Mouse (Mus musculus): ENCODE results near the gene Mrps18a. TPM values are rescaled to one million over a fixed set of nuclear protein-coding genes. Genes with fewer than 3 reads are reported as not detected.

The Mrps18a gene
- polyA plus RNA-seq, 1 experiment from 2014 or later, result 164 TPM

- peak overlapping the region; percentile 90 for H3K4me2 ChIP-seq (replicated peaks; ENCODE audit: low read depth, low read length)
- no peaks in the 10 kb centered on the region for H3K27me3 ChIP-seq (ENCODE audit: control insufficient read depth, insufficient read depth, low read length)
- peak overlapping the region; percentile 78; the same call in 1 of the 2 replicates for H3K27ac ChIP-seq (ENCODE audit: low read depth, low read length)
- no peak for ATAC-seq (ENCODE audit: low FRiP score, low TSS enrichment)
- peaks cover 6% of the 10 kb centered on the region; the same call in 1 of the 2 replicates for H3K4me1 ChIP-seq (ENCODE audit: control insufficient read depth, insufficient read depth, low read length)
- H3K9ac ChIP-seq (ENCODE audit: low read depth, low read length), result peak overlapping the region; percentile 85
- WGBS, result 45% methylated on average over 9 of the region's 9 CpGs
- H3K4me3 ChIP-seq (ENCODE audit: low read length), result peak overlapping the region; percentile 90
- peaks cover 30% of the 10 kb centered on the region for H3K36me3 ChIP-seq (ENCODE audit: control insufficient read depth, insufficient read depth, low read length)
- no peaks in the 10 kb centered on the region for H3K9me3 ChIP-seq (ENCODE audit: control insufficient read depth, low read length)
Measured at GRCm38 (mm10) chr17:46161710-46162109, 50.9 kb downstream of the Mrps18a start.

GRCm38 (mm10) chr17:46162551-46162950 lies 51.8 kb downstream of the Mrps18a start:
- WGBS, result 88% methylated on average over 7 of the region's 7 CpGs
- no peaks in the 10 kb centered on the region for H3K9me3 ChIP-seq (ENCODE audit: control insufficient read depth, low read length)
- ATAC-seq (ENCODE audit: low FRiP score, low TSS enrichment), result no peak
- no peak overlapping the region for H3K4me3 ChIP-seq (ENCODE audit: low read length)
- H3K9ac ChIP-seq (ENCODE audit: low read depth, low read length), result no peak overlapping the region
- no peak overlapping the region for H3K27ac ChIP-seq (ENCODE audit: low read depth, low read length)
- H3K4me2 ChIP-seq (replicated peaks; ENCODE audit: low read depth, low read length), result peak overlapping the region; percentile 10; the same call in 1 of the 2 replicates
- H3K4me1 ChIP-seq (ENCODE audit: control insufficient read depth, insufficient read depth, low read length), result peaks cover 6% of the 10 kb centered on the region; the same call in 1 of the 2 replicates
- no peaks in the 10 kb centered on the region for H3K27me3 ChIP-seq (ENCODE audit: control insufficient read depth, insufficient read depth, low read length)
- peaks cover 38% of the 10 kb centered on the region for H3K36me3 ChIP-seq (ENCODE audit: control insufficient read depth, insufficient read depth, low read length)

- no peak overlapping the region for H3K9ac ChIP-seq (ENCODE audit: low read depth, low read length)
- no peaks in the 10 kb centered on the region for H3K27me3 ChIP-seq (ENCODE audit: control insufficient read depth, insufficient read depth, low read length)
- H3K4me2 ChIP-seq (replicated peaks; ENCODE audit: low read depth, low read length), result peak overlapping the region; percentile 10; the same call in 1 of the 2 replicates
- WGBS, result 68% methylated on average over 8 of the region's 9 CpGs
- no peak for ATAC-seq (ENCODE audit: low FRiP score, low TSS enrichment)
- H3K9me3 ChIP-seq (ENCODE audit: control insufficient read depth, low read length), result no peaks in the 10 kb centered on the region
- no peak overlapping the region for H3K4me3 ChIP-seq (ENCODE audit: low read length)
- H3K4me1 ChIP-seq (ENCODE audit: control insufficient read depth, insufficient read depth, low read length), result peaks cover 6% of the 10 kb centered on the region; the same call in 1 of the 2 replicates
- peaks cover 43% of the 10 kb centered on the region for H3K36me3 ChIP-seq (ENCODE audit: control insufficient read depth, insufficient read depth, low read length)
- H3K27ac ChIP-seq (ENCODE audit: low read depth, low read length), result no peak overlapping the region; the same call in 1 of the 2 replicates
Measured at GRCm38 (mm10) chr17:46162951-46163421, 52.2 kb downstream of the Mrps18a start.

- WGBS, result 94% methylated on average over 8 of the region's 8 CpGs
- H3K4me2 ChIP-seq (replicated peaks; ENCODE audit: low read depth, low read length), result no peak overlapping the region
- ATAC-seq (ENCODE audit: low FRiP score, low TSS enrichment), result no peak
- no peak overlapping the region for H3K27ac ChIP-seq (ENCODE audit: low read depth, low read length)
- no peak overlapping the region for H3K9ac ChIP-seq (ENCODE audit: low read depth, low read length)
- no peaks in the 10 kb centered on the region for H3K9me3 ChIP-seq (ENCODE audit: control insufficient read depth, low read length)
- H3K4me1 ChIP-seq (ENCODE audit: control insufficient read depth, insufficient read depth, low read length), result peaks cover 6% of the 10 kb centered on the region; the same call in 1 of the 2 replicates
- H3K36me3 ChIP-seq (ENCODE audit: control insufficient read depth, insufficient read depth, low read length), result peaks cover 56% of the 10 kb centered on the region
- H3K27me3 ChIP-seq (ENCODE audit: control insufficient read depth, insufficient read depth, low read length), result no peaks in the 10 kb centered on the region
- no peak overlapping the region for H3K4me3 ChIP-seq (ENCODE audit: low read length)
Measured at GRCm38 (mm10) chr17:46164301-46164700, 53.5 kb downstream of the Mrps18a start.

GRCm38 (mm10) chr17:46164791-46165190 lies 54.0 kb downstream of the Mrps18a start:
- Histone ChIP-seq H3K4me2 (replicated peaks; ENCODE audit: low read depth, low read length) (no peak overlapping the region), H3K4me3 (ENCODE audit: low read length) (no peak overlapping the region), H3K27me3 (ENCODE audit: control insufficient read depth, insufficient read depth, low read length) (no peaks in the 10 kb centered on the region), H3K36me3 (ENCODE audit: control insufficient read depth, insufficient read depth, low read length) (peaks cover 61% of the 10 kb centered on the region), H3K9ac (ENCODE audit: low read depth, low read length) (no peak overlapping the region), H3K9me3 (ENCODE audit: control insufficient read depth, low read length) (no peaks in the 10 kb centered on the region), H3K4me1 (ENCODE audit: control insufficient read depth, insufficient read depth, low read length) (peaks cover 6% of the 10 kb centered on the region; the same call in 1 of the 2 replicates), H3K27ac (ENCODE audit: low read depth, low read length) (no peak overlapping the region)
- ATAC-seq (ENCODE audit: low FRiP score, low TSS enrichment), result no peak
- 92% methylated on average over 10 of the region's 10 CpGs for WGBS

GRCm38 (mm10) chr17:46165460-46165859 lies 54.7 kb downstream of the Mrps18a start:
- H3K27me3 ChIP-seq (ENCODE audit: control insufficient read depth, insufficient read depth, low read length), result no peaks in the 10 kb centered on the region
- H3K36me3 ChIP-seq (ENCODE audit: control insufficient read depth, insufficient read depth, low read length), result peaks cover 67% of the 10 kb centered on the region
- H3K4me1 ChIP-seq (ENCODE audit: control insufficient read depth, insufficient read depth, low read length), result peaks cover 6% of the 10 kb centered on the region; the same call in 1 of the 2 replicates
- no peak overlapping the region for H3K4me2 ChIP-seq (replicated peaks; ENCODE audit: low read depth, low read length)
- H3K9ac ChIP-seq (ENCODE audit: low read depth, low read length), result no peak overlapping the region
- WGBS, result 87% methylated on average over 12 of the region's 12 CpGs
- no peak overlapping the region for H3K4me3 ChIP-seq (ENCODE audit: low read length)
- no peaks in the 10 kb centered on the region for H3K9me3 ChIP-seq (ENCODE audit: control insufficient read depth, low read length)
- ATAC-seq (ENCODE audit: low FRiP score, low TSS enrichment), result no peak
- H3K27ac ChIP-seq (ENCODE audit: low read depth, low read length), result no peak overlapping the region

GRCm38 (mm10) chr17:46166270-46166669 lies 55.5 kb downstream of the Mrps18a start:
- ATAC-seq (ENCODE audit: low FRiP score, low TSS enrichment), result no peak
- WGBS, result 86% methylated on average over 5 of the region's 5 CpGs

GRCm38 (mm10) chr17:46167014-46167413 lies 56.2 kb downstream of the Mrps18a start:
- Histone ChIP-seq H3K4me3 (ENCODE audit: low read length) (no peak overlapping the region), H3K36me3 (ENCODE audit: control insufficient read depth, insufficient read depth, low read length) (peaks cover 78% of the 10 kb centered on the region), H3K9ac (ENCODE audit: low read depth, low read length) (no peak overlapping the region), H3K4me2 (replicated peaks; ENCODE audit: low read depth, low read length) (no peak overlapping the region), H3K4me1 (ENCODE audit: control insufficient read depth, insufficient read depth, low read length) (peaks cover under 1% of the 10 kb centered on the region; the same call in 1 of the 2 replicates), H3K27me3 (ENCODE audit: control insufficient read depth, insufficient read depth, low read length) (no peaks in the 10 kb centered on the region), H3K27ac (ENCODE audit: low read depth, low read length) (no peak overlapping the region), H3K9me3 (ENCODE audit: control insufficient read depth, low read length) (no peaks in the 10 kb centered on the region)
- no peak for ATAC-seq (ENCODE audit: low FRiP score, low TSS enrichment)
- 92% methylated on average over 11 of the region's 11 CpGs for WGBS

More at GRCm38 (mm10) chr17:46166270-46166669, 55.5 kb downstream of the Mrps18a start:
- peaks cover 6% of the 10 kb centered on the region; the same call in 1 of the 2 replicates for H3K4me1 ChIP-seq (ENCODE audit: control insufficient read depth, insufficient read depth, low read length)
- H3K9me3 ChIP-seq (ENCODE audit: control insufficient read depth, low read length), result no peaks in the 10 kb centered on the region
- no peak overlapping the region for H3K4me3 ChIP-seq (ENCODE audit: low read length)
- H3K27ac ChIP-seq (ENCODE audit: low read depth, low read length), result no peak overlapping the region
- no peak overlapping the region for H3K9ac ChIP-seq (ENCODE audit: low read depth, low read length)
- H3K36me3 ChIP-seq (ENCODE audit: control insufficient read depth, insufficient read depth, low read length), result peaks cover 74% of the 10 kb centered on the region
- H3K27me3 ChIP-seq (ENCODE audit: control insufficient read depth, insufficient read depth, low read length), result no peaks in the 10 kb centered on the region
- H3K4me2 ChIP-seq (replicated peaks; ENCODE audit: low read depth, low read length), result no peak overlapping the region

- Histone ChIP-seq H3K27me3 (ENCODE audit: control insufficient read depth, insufficient read depth, low read length) (no peaks in the 10 kb centered on the region), H3K4me1 (ENCODE audit: control insufficient read depth, insufficient read depth, low read length) (no peaks in the 10 kb centered on the region), H3K4me3 (ENCODE audit: low read length) (no peak overlapping the region), H3K36me3 (ENCODE audit: control insufficient read depth, insufficient read depth, low read length) (peaks cover 91% of the 10 kb centered on the region), H3K4me2 (replicated peaks; ENCODE audit: low read depth, low read length) (no peak overlapping the region), H3K9me3 (ENCODE audit: control insufficient read depth, low read length) (no peaks in the 10 kb centered on the region), H3K9ac (ENCODE audit: low read depth, low read length) (no peak overlapping the region), H3K27ac (ENCODE audit: low read depth, low read length) (no peak overlapping the region)
- ATAC-seq (ENCODE audit: low FRiP score, low TSS enrichment), result peak; percentile 40; the same call in 1 of the 2 replicates
- 36% methylated on average over 5 of the region's 5 CpGs for WGBS
Measured at GRCm38 (mm10) chr17:46168318-46168717, 57.5 kb downstream of the Mrps18a start.

All from kidney, embryonic 14.5 days (tissue).